Mouse (Mus musculus): ENCODE measurements at regions not wholly inside any gene's neighbourhood (a gene's known extent, or its start where the extent isn't known, plus 50 kb on each side); places are given as distances from the start of the nearest gene placed in this dataset.

- Histone ChIP-seq H3K36me3 (no peaks in the 10 kb centered on the region), H3K9me3 (replicated peaks) (no peaks in the 10 kb centered on the region), H3K4me1 (peaks cover 55% of the 10 kb centered on the region), H3K4me3 (peak overlapping the region; percentile 22; the same call in 1 of the 2 replicates), H3K27ac (peak overlapping the region; percentile 82), H3K27me3 (ENCODE audit: low read depth, poor library complexity, severe bottlenecking) (peaks cover 38% of the 10 kb centered on the region)
- 59% methylated on average over 4 of the region's 4 CpGs for WGBS
- no peak for DNase-seq (ENCODE audit: low spot score)
These were observed 73.2 kb upstream of the 1600014C23Rik start for GRCm38 (mm10) chr17:45806831-45807230.

- H3K27ac ChIP-seq: peak overlapping the region; percentile 82
- 25% methylated on average over 5 of the region's 5 CpGs for WGBS
- H3K27me3 ChIP-seq (ENCODE audit: low read depth, poor library complexity, severe bottlenecking): peaks cover 38% of the 10 kb centered on the region
These were observed 72.8 kb upstream of the 1600014C23Rik start for GRCm38 (mm10) chr17:45806430-45806829.

GRCm38 (mm10) chr17:45805471-45806082 is 71.9 kb upstream of the 1600014C23Rik start:
- Histone ChIP-seq H3K9me3 (replicated peaks) (no peaks in the 10 kb centered on the region), H3K4me3 (peak overlapping the region; percentile 32), H3K36me3 (no peaks in the 10 kb centered on the region), H3K27ac (peak overlapping the region; percentile 82), H3K27me3 (ENCODE audit: low read depth, poor library complexity, severe bottlenecking) (peaks cover 38% of the 10 kb centered on the region), H3K4me1 (peaks cover 49% of the 10 kb centered on the region)
- DNase-seq (ENCODE audit: low spot score): peak; percentile 57
- 9% methylated on average over 35 of the region's 35 CpGs for WGBS

More at GRCm38 (mm10) chr17:45806430-45806829, 72.8 kb upstream of the 1600014C23Rik start:
- Histone ChIP-seq H3K4me3 (no peak overlapping the region), H3K9me3 (replicated peaks) (no peaks in the 10 kb centered on the region), H3K36me3 (no peaks in the 10 kb centered on the region), H3K4me1 (peaks cover 51% of the 10 kb centered on the region)
- DNase-seq (ENCODE audit: low spot score): peak; percentile 53

GRCm38 (mm10) chr17:45803331-45803730 is 69.7 kb upstream of the 1600014C23Rik start:
- Histone ChIP-seq H3K27ac (0 out of 2 replicates have a peak overlapping the region, but pooled peaks have one; percentile 10), H3K9me3 (replicated peaks) (no peaks in the 10 kb centered on the region), H3K36me3 (no peaks in the 10 kb centered on the region), H3K4me3 (no peak overlapping the region), H3K27me3 (ENCODE audit: low read depth, poor library complexity, severe bottlenecking) (peaks cover 38% of the 10 kb centered on the region), H3K4me1 (peaks cover 47% of the 10 kb centered on the region)
- no peak for DNase-seq (ENCODE audit: low spot score)
- 93% methylated on average over 8 of the region's 8 CpGs for WGBS

- H3K9me3 ChIP-seq (replicated peaks): no peaks in the 10 kb centered on the region
- WGBS: 84% methylated on average over 8 of the region's 8 CpGs
- H3K27ac ChIP-seq: 0 out of 2 replicates have a peak overlapping the region, but pooled peaks have one; percentile 20
- no peaks in the 10 kb centered on the region for H3K36me3 ChIP-seq
- DNase-seq (ENCODE audit: low spot score): no peak
- H3K27me3 ChIP-seq (ENCODE audit: low read depth, poor library complexity, severe bottlenecking): peaks cover 38% of the 10 kb centered on the region
- peaks cover 40% of the 10 kb centered on the region for H3K4me1 ChIP-seq
- H3K4me3 ChIP-seq: no peak overlapping the region
These were observed 68.8 kb upstream of the 1600014C23Rik start for GRCm38 (mm10) chr17:45802439-45802838.

- H3K36me3 ChIP-seq: no peaks in the 10 kb centered on the region
- no peak for DNase-seq (ENCODE audit: low spot score)
- peaks cover 16% of the 10 kb centered on the region for H3K27me3 ChIP-seq (ENCODE audit: low read depth, poor library complexity, severe bottlenecking)
- no peak overlapping the region for H3K4me3 ChIP-seq
- H3K27ac ChIP-seq: no peak overlapping the region
- H3K9me3 ChIP-seq (replicated peaks): no peaks in the 10 kb centered on the region
- WGBS: 91% methylated on average over 1 of the region's 1 CpGs
- peaks cover 17% of the 10 kb centered on the region for H3K4me1 ChIP-seq
These were observed 66.1 kb upstream of the 1600014C23Rik start for GRCm38 (mm10) chr17:45799725-45800124.

GRCm38 (mm10) chr17:45798996-45799395 is 65.4 kb upstream of the 1600014C23Rik start:
- Histone ChIP-seq H3K4me3 (no peak overlapping the region), H3K9me3 (replicated peaks) (no peaks in the 10 kb centered on the region), H3K4me1 (peaks cover 11% of the 10 kb centered on the region; the same call in 1 of the 2 replicates), H3K27ac (no peak overlapping the region), H3K36me3 (no peaks in the 10 kb centered on the region), H3K27me3 (ENCODE audit: low read depth, poor library complexity, severe bottlenecking) (peaks cover 8% of the 10 kb centered on the region)
- 80% methylated on average over 11 of the region's 11 CpGs for WGBS
- no peak for DNase-seq (ENCODE audit: low spot score)

GRCm38 (mm10) chr17:45798456-45798855 is 64.8 kb upstream of the 1600014C23Rik start:
- Histone ChIP-seq H3K4me1 (peaks cover 9% of the 10 kb centered on the region; the same call in 1 of the 2 replicates), H3K36me3 (no peaks in the 10 kb centered on the region), H3K27me3 (ENCODE audit: low read depth, poor library complexity, severe bottlenecking) (peaks cover 3% of the 10 kb centered on the region; the same call in 1 of the 2 replicates), H3K9me3 (replicated peaks) (no peaks in the 10 kb centered on the region), H3K4me3 (no peak overlapping the region), H3K27ac (no peak overlapping the region; the same call in 1 of the 2 replicates)
- 84% methylated on average over 8 of the region's 8 CpGs for WGBS
- no peak for DNase-seq (ENCODE audit: low spot score)

GRCm38 (mm10) chr17:45797121-45797520 is 63.5 kb upstream of the 1600014C23Rik start:
- WGBS: 71% methylated on average over 6 of the region's 6 CpGs
- Histone ChIP-seq H3K27me3 (ENCODE audit: low read depth, poor library complexity, severe bottlenecking) (no peaks in the 10 kb centered on the region), H3K4me1 (peaks cover 7% of the 10 kb centered on the region; the same call in 1 of the 2 replicates), H3K36me3 (no peaks in the 10 kb centered on the region), H3K4me3 (no peak overlapping the region), H3K9me3 (replicated peaks) (no peaks in the 10 kb centered on the region), H3K27ac (no peak overlapping the region)
- DNase-seq (ENCODE audit: low spot score): no peak

GRCm38 (mm10) chr17:45794926-45795325 is 61.3 kb upstream of the 1600014C23Rik start:
- DNase-seq (ENCODE audit: low spot score): no peak
- H3K4me3 ChIP-seq: no peak overlapping the region
- 83% methylated on average over 7 of the region's 7 CpGs for WGBS
- peaks cover 8% of the 10 kb centered on the region; the same call in 1 of the 2 replicates for H3K4me1 ChIP-seq
- H3K36me3 ChIP-seq: no peaks in the 10 kb centered on the region
- H3K27ac ChIP-seq: no peak overlapping the region
- no peaks in the 10 kb centered on the region for H3K9me3 ChIP-seq (replicated peaks)
- no peaks in the 10 kb centered on the region for H3K27me3 ChIP-seq (ENCODE audit: low read depth, poor library complexity, severe bottlenecking)

- Histone ChIP-seq H3K4me1 (peaks cover 6% of the 10 kb centered on the region; the same call in 1 of the 2 replicates), H3K36me3 (no peaks in the 10 kb centered on the region), H3K9me3 (replicated peaks) (no peaks in the 10 kb centered on the region), H3K27ac (no peak overlapping the region), H3K27me3 (ENCODE audit: low read depth, poor library complexity, severe bottlenecking) (no peaks in the 10 kb centered on the region), H3K4me3 (no peak overlapping the region)
- no peak for DNase-seq (ENCODE audit: low spot score)
- WGBS: 86% methylated on average over 8 of the region's 8 CpGs
These were observed 57.4 kb upstream of the 1600014C23Rik start for GRCm38 (mm10) chr17:45790959-45791520.

GRCm38 (mm10) chr17:45789777-45790176 is 56.1 kb upstream of the 1600014C23Rik start:
- no peaks in the 10 kb centered on the region for H3K36me3 ChIP-seq
- no peaks in the 10 kb centered on the region for H3K9me3 ChIP-seq (replicated peaks)
- DNase-seq (ENCODE audit: low spot score): no peak
- H3K27ac ChIP-seq: peak overlapping the region; percentile 19; the same call in 1 of the 2 replicates
- peaks cover 6% of the 10 kb centered on the region; the same call in 1 of the 2 replicates for H3K4me1 ChIP-seq
- no peak overlapping the region for H3K4me3 ChIP-seq
- no peaks in the 10 kb centered on the region for H3K27me3 ChIP-seq (ENCODE audit: low read depth, poor library complexity, severe bottlenecking)
- 49% methylated on average over 6 of the region's 6 CpGs for WGBS

- H3K4me3 ChIP-seq: no peak overlapping the region
- peaks cover 11% of the 10 kb centered on the region; the same call in 1 of the 2 replicates for H3K4me1 ChIP-seq
- H3K36me3 ChIP-seq: no peaks in the 10 kb centered on the region
- H3K9me3 ChIP-seq (replicated peaks): no peaks in the 10 kb centered on the region
- no peak overlapping the region for H3K27ac ChIP-seq
- 89% methylated on average over 10 of the region's 10 CpGs for WGBS
- no peak for DNase-seq (ENCODE audit: low spot score)
- no peaks in the 10 kb centered on the region for H3K27me3 ChIP-seq (ENCODE audit: low read depth, poor library complexity, severe bottlenecking)
These were observed 51.3 kb upstream of the 1600014C23Rik start for GRCm38 (mm10) chr17:45784905-45785304.

Data from limb, embryonic 10.5 days (tissue).